Mouse (Mus musculus): ENCODE data around the gene Rwdd1. TPM values are rescaled to one million over a fixed set of nuclear protein-coding genes. Genes with fewer than 3 reads are reported as not detected.

Rwdd1 gene
- polyA plus RNA-seq, 1 experiment = 114 TPM

DNA sequence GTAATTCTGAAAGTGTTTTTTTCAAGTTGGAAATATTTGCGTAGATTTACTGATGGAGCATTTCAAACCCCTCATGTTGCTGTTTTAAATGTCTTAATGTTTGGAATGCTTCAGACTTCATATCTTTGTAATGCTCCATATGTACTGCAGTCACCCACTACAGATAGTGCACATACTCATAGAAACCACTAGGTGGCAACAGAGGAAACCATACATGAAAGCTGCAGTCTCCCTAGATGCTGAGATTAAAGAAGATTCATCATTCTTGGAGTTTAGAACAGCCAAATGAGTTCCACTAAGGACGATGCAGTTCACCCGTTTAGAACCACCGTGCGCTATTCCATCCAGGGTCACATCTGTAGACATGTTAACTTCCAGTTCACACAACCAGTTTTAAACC, 17.2 kb upstream of the Rwdd1 start:
- H3K36me3 ChIP-seq (ENCODE audit: control insufficient read depth, insufficient read depth) = no peaks in the 10 kb centered on the region
- H3K79me3 ChIP-seq (ENCODE audit: low read depth) = no peaks in the 10 kb centered on the region
- H3K4me3 ChIP-seq (ENCODE audit: insufficient read depth, poor library complexity, severe bottlenecking) = no peak overlapping the region
- peak; percentile 33 for TF ChIP-seq CTCF (IDR thresholded peaks at IDR 0.05; ENCODE audit: control insufficient read depth, insufficient read depth, insufficient read length)
- no peak for TF ChIP-seq CEBPB (IDR thresholded peaks at IDR 0.05; ENCODE audit: low read depth)
- no peak overlapping the region for H3ac ChIP-seq (ENCODE audit: control insufficient read depth, insufficient read length, low read depth)
- no peaks in the 10 kb centered on the region for H3K79me2 ChIP-seq (ENCODE audit: control insufficient read depth, insufficient read depth)
- H3K27me3 ChIP-seq (ENCODE audit: control insufficient read depth, insufficient read depth, insufficient read length) = no peaks in the 10 kb centered on the region

DNA sequence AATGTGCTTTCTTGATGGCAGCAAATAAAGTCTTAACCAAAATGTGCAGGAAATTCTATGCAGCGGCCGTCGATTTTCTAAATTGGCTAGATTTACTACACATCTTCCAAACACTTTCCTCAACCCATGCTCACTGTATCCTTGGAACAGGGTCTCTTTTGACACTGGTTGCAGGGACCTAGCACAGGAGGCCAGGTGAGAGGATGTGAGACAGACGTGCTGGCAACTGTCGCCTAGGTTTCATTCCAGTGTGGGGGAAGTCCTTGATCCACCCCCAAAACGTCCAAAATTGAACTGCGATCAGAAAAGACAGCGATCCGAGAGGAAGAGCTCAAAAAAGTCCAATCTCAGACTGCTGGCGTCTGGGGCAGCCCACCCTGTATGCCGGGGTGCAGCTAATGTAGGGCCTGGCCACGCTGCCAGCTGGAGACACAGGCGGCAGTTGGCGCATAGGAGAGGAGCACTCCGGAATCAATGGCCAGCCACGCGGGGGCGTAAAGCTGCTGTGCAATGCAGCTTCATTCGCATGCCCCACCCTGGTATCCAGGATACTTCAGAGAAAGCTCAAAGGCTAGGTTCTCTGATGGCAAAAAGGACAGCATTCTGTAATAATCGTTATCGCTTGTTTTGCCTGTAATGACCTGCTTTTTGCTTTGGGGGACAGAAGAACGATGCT, 14.3 kb upstream of the Rwdd1 start:
- H3K79me2 ChIP-seq (ENCODE audit: control insufficient read depth, insufficient read depth) = no peaks in the 10 kb centered on the region
- TF ChIP-seq MYOD1 (IDR thresholded peaks at IDR 0.05; ENCODE audit: control insufficient read depth, insufficient read length, low read depth) = no peak
- no peak for TF ChIP-seq FOSL1 (IDR thresholded peaks at IDR 0.05; ENCODE audit: insufficient read depth, low read length, poor library complexity, severe bottlenecking)
- peak; percentile 96 for TF ChIP-seq CTCF (IDR thresholded peaks at IDR 0.05; ENCODE audit: control insufficient read depth, insufficient read depth, insufficient read length)
- no peak for TF ChIP-seq CEBPB (IDR thresholded peaks at IDR 0.05; ENCODE audit: low read depth)
- H3ac ChIP-seq (ENCODE audit: control insufficient read depth, insufficient read length, low read depth) = peak overlapping the region; percentile 32
- H3K27me3 ChIP-seq (ENCODE audit: control insufficient read depth, insufficient read depth, insufficient read length) = no peaks in the 10 kb centered on the region
- no peak overlapping the region for H3K4me3 ChIP-seq (ENCODE audit: insufficient read depth, poor library complexity, severe bottlenecking)
- H3K36me3 ChIP-seq (ENCODE audit: control insufficient read depth, insufficient read depth) = no peaks in the 10 kb centered on the region
- no peaks in the 10 kb centered on the region for H3K79me3 ChIP-seq (ENCODE audit: low read depth)

DNA sequence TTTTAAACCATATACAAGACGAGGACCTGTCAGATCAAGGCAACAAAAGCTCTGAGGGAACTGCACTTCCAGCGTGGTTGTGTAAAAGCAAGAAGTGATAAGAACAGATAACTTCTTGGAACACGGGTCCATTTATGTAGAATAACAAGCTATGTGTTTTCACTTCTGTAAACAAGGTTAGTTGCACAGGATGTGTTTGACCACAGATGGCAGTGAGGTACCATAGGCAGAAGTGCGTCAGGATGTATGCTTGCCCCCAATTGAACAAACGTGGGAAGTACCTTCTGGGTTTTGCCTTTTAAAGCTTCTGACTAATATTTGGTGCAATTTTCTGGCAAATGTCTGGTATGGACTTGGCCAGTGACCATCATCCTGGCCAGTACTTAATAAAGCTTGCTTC, 10.9 kb upstream of the Rwdd1 start:
- no peak overlapping the region for H3K4me3 ChIP-seq (ENCODE audit: insufficient read depth, poor library complexity, severe bottlenecking)
- no peaks in the 10 kb centered on the region for H3K36me3 ChIP-seq (ENCODE audit: control insufficient read depth, insufficient read depth)
- TF ChIP-seq CTCF (IDR thresholded peaks at IDR 0.05; ENCODE audit: control insufficient read depth, insufficient read depth, insufficient read length) (no peak), MYOG (IDR thresholded peaks at IDR 0.05; ENCODE audit: control insufficient read depth, extremely low read depth, insufficient read length) (no peak), CEBPB (IDR thresholded peaks at IDR 0.05; ENCODE audit: low read depth) (no peak), MAX (IDR thresholded peaks at IDR 0.05) (no peak), FOSL1 (IDR thresholded peaks at IDR 0.05; ENCODE audit: insufficient read depth, low read length, poor library complexity, severe bottlenecking) (no peak), MYOD1 (IDR thresholded peaks at IDR 0.05; ENCODE audit: control insufficient read depth, insufficient read length, low read depth) (no peak), USF1 (IDR thresholded peaks at IDR 0.05; ENCODE audit: low read depth) (no peak)
- no peaks in the 10 kb centered on the region for H3K27me3 ChIP-seq (ENCODE audit: control insufficient read depth, insufficient read depth, insufficient read length)
- no peaks in the 10 kb centered on the region for H3K79me2 ChIP-seq (ENCODE audit: control insufficient read depth, insufficient read depth)
- H3ac ChIP-seq (ENCODE audit: control insufficient read depth, insufficient read length, low read depth) = no peak overlapping the region
- no peaks in the 10 kb centered on the region for H3K79me3 ChIP-seq (ENCODE audit: low read depth)

DNA sequence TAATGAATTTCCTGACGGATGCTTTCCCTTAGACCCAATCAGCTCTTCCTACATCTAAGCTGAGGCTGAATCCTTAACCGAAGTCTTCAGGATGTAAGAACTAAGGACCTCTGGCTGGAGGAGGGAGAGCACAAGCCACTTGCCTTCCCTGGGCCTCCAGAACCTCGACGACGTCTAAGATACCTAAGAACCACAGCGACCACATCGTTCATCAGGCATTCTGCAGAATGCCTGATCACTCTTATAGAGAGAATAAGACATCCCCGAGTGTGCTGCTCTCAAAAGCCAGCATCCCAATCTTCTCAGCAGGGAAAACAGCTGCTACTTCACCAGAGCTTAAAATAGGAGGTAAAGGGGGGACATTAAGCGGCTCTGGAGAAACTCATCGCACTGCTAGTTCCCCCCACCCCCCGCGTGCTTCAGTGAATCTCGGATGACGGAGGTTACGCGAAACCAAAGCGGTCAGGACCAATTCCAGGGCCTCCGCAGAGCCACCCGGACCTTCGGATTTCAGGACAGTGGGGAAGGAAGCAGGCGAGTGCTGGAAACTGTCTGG, 600 bp downstream of the Rwdd1 start:
- no peaks in the 10 kb centered on the region for H3K27me3 ChIP-seq (ENCODE audit: control insufficient read depth, insufficient read depth, insufficient read length)
- peaks cover 53% of the 10 kb centered on the region for H3K79me3 ChIP-seq (ENCODE audit: low read depth)
- TF ChIP-seq MAX (IDR thresholded peaks at IDR 0.05) = no peak
- TF ChIP-seq MYOG (IDR thresholded peaks at IDR 0.05; ENCODE audit: control insufficient read depth, extremely low read depth, insufficient read length) = no peak
- TF ChIP-seq FOSL1 (IDR thresholded peaks at IDR 0.05; ENCODE audit: insufficient read depth, low read length, poor library complexity, severe bottlenecking) = no peak
- TF ChIP-seq CTCF (IDR thresholded peaks at IDR 0.05; ENCODE audit: control insufficient read depth, insufficient read depth, insufficient read length) = no peak
- no peak for TF ChIP-seq USF1 (IDR thresholded peaks at IDR 0.05; ENCODE audit: low read depth)
- TF ChIP-seq MYOD1 (IDR thresholded peaks at IDR 0.05; ENCODE audit: control insufficient read depth, insufficient read length, low read depth) = no peak
- no peak for TF ChIP-seq CEBPB (IDR thresholded peaks at IDR 0.05; ENCODE audit: low read depth)
- H3K4me3 ChIP-seq (ENCODE audit: insufficient read depth, poor library complexity, severe bottlenecking) = peak overlapping the region; percentile 96
- H3ac ChIP-seq (ENCODE audit: control insufficient read depth, insufficient read length, low read depth) = peak overlapping the region; percentile 89
- peaks cover 24% of the 10 kb centered on the region for H3K36me3 ChIP-seq (ENCODE audit: control insufficient read depth, insufficient read depth)
- H3K79me2 ChIP-seq (ENCODE audit: control insufficient read depth, insufficient read depth) = peaks cover 55% of the 10 kb centered on the region

DNA sequence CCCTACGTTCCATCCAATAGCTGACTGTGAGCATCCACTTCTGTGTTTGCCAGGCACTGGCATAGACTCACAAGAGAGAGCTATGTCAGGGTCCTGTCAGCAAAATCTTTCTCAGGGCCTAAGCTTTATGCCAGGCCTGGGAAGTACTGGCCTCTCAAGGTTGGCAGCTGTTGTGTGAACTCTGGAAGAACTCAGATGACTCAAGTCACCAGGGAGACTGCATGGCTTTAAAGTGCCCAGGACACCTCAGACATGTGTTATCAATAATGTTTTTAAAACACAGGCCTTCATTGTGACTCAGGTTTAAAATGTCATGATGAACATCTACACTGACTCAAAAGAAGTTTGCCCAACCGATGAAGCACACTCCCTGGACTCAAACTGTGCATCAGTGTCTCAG, 6.2 kb downstream of the Rwdd1 start:
- H3K4me3 ChIP-seq (ENCODE audit: insufficient read depth, poor library complexity, severe bottlenecking) = no peak overlapping the region
- TF ChIP-seq MYOD1 (IDR thresholded peaks at IDR 0.05; ENCODE audit: control insufficient read depth, insufficient read length, low read depth) (peak; percentile 64), CEBPB (IDR thresholded peaks at IDR 0.05; ENCODE audit: low read depth) (no peak)
- H3K36me3 ChIP-seq (ENCODE audit: control insufficient read depth, insufficient read depth) = peaks cover 62% of the 10 kb centered on the region
- no peak overlapping the region for H3ac ChIP-seq (ENCODE audit: control insufficient read depth, insufficient read length, low read depth)
- H3K79me2 ChIP-seq (ENCODE audit: control insufficient read depth, insufficient read depth) = peaks cover 84% of the 10 kb centered on the region
- H3K79me3 ChIP-seq (ENCODE audit: low read depth) = peaks cover 69% of the 10 kb centered on the region
- no peaks in the 10 kb centered on the region for H3K27me3 ChIP-seq (ENCODE audit: control insufficient read depth, insufficient read depth, insufficient read length)

DNA sequence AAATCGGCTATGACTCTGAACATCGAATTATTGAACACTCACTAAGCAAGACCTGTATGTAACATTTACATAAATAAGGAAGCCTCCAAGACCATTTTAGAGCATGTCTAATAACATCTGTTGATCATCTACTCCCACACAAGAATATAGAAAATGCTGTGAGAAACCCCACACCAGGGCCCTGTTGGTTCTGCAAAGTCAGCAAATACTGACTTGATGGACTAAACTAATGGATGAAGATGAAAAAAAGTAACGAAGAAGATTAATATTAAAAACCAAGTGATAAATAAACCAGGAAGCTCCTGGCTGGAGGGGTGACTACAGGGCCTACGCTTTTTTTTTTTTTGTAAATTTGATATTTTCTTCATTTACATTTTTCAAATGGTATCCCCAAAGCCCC, 6.8 kb downstream of the Rwdd1 start:
- Histone ChIP-seq H3K79me2 (ENCODE audit: control insufficient read depth, insufficient read depth) (peaks cover 79% of the 10 kb centered on the region), H3ac (ENCODE audit: control insufficient read depth, insufficient read length, low read depth) (no peak overlapping the region), H3K79me3 (ENCODE audit: low read depth) (peaks cover 64% of the 10 kb centered on the region), H3K36me3 (ENCODE audit: control insufficient read depth, insufficient read depth) (peaks cover 69% of the 10 kb centered on the region), H3K4me3 (ENCODE audit: insufficient read depth, poor library complexity, severe bottlenecking) (no peak overlapping the region), H3K27me3 (ENCODE audit: control insufficient read depth, insufficient read depth, insufficient read length) (no peaks in the 10 kb centered on the region)
- no peak for TF ChIP-seq CTCF (IDR thresholded peaks at IDR 0.05; ENCODE audit: control insufficient read depth, insufficient read depth, insufficient read length)
- no peak for TF ChIP-seq USF1 (IDR thresholded peaks at IDR 0.05; ENCODE audit: low read depth)
- no peak for TF ChIP-seq MAX (IDR thresholded peaks at IDR 0.05)
- TF ChIP-seq FOSL1 (IDR thresholded peaks at IDR 0.05; ENCODE audit: insufficient read depth, low read length, poor library complexity, severe bottlenecking) = no peak
